Mouse (Mus musculus): Measurements from ENCODE around the gene Lepr. TPM values are rescaled to one million over a fixed set of nuclear protein-coding genes. Genes with fewer than 3 reads are reported as not detected.
"Not testable (repeated sequence)": the region's sequence is repeated elsewhere in the genome, so short reads cannot be mapped to it uniquely, and the experiment has no call there.

Gene Lepr
- polyA plus RNA-seq, 1 experiment from 2014 or later, result 0.50 TPM

DNA sequence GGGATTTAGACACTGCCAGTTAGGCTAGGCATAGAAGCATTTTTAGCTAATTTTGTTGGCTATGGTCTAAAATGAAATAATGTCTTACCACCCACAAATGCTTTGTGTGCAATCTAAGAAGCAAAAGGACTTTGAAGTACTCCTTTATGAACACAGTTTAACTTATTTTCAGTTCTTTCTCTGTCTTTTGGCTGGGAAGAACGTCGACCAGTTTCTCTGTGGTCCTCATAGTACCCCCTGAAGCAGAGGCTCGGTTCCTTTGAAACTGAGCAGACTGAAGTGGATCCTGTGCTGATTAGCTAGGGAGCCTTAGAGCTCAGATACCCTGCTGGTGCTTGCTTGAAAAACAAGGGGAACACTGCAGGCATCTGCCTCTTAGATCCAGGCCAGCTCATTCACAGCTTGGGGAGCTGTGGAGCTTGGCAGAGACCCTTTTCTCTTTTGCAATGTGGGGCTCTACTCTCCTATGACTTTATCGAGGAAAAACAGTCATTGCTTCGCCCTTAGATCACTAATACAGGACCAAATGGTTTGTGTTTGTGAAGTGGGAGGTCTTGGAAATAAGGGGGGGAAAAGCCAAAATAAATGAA is 1.9 kb downstream of the Lepr start:
- Histone ChIP-seq H3K27me3 (peaks cover 19% of the 10 kb centered on the region), H3K4me1 (replicated peaks) (no peaks in the 10 kb centered on the region), H3K4me3 (replicated peaks) (no peak overlapping the region), H3K4me2 (no peak overlapping the region), H3K36me3 (no peaks in the 10 kb centered on the region), H3K9ac (no peak overlapping the region), H3K27ac (no peak overlapping the region), H3K9me3 (replicated peaks) (no peaks in the 10 kb centered on the region)
- DNase-seq, result no peak
- no peak for ATAC-seq (ENCODE audit: low read depth)
- WGBS (ENCODE audit: insufficient replicate concordance), result 24% methylated on average over 5 of the region's 5 CpGs

DNA sequence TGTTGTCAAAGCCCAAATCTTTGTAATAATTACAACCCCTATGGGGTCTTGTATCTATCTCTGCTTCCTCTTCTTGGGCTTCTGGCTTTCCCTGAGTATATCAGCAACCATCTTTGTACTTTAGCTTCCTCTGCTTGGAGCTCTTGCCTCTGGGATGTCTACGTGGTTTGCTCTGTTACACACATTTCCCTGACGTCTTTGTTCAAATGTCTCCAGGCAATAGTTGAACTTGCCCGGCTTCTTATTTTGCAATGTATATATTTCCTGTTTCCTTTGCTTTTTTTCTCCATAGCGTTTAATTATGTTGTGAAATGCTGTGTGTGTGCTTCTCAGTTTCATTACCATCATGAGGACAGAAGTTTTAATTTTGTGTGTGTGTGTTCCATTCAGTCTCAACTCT is 4.5 kb downstream of the Lepr start:
- H3K27me3 ChIP-seq, result peaks cover 13% of the 10 kb centered on the region
- no peak overlapping the region for H3K27ac ChIP-seq
- H3K4me3 ChIP-seq (replicated peaks), result no peak overlapping the region
- no peak for DNase-seq
- no peaks in the 10 kb centered on the region for H3K9me3 ChIP-seq (replicated peaks)
- ATAC-seq (ENCODE audit: low read depth), result no peak
- H3K36me3 ChIP-seq, result no peaks in the 10 kb centered on the region
- no peak overlapping the region for H3K4me2 ChIP-seq
- H3K9ac ChIP-seq, result no peak overlapping the region
- H3K4me1 ChIP-seq (replicated peaks), result no peaks in the 10 kb centered on the region
- WGBS (ENCODE audit: insufficient replicate concordance), result 22% methylated on average over 4 of the region's 4 CpGs

GRCm38 (mm10) chr4:101741973-101742372 is 24.8 kb downstream of the Lepr start:
- Histone ChIP-seq H3K4me1 (replicated peaks) (no peaks in the 10 kb centered on the region), H3K9ac (no peak overlapping the region), H3K4me2 (no peak overlapping the region), H3K9me3 (replicated peaks) (no peaks in the 10 kb centered on the region), H3K27ac (no peak overlapping the region), H3K36me3 (no peaks in the 10 kb centered on the region), H3K4me3 (replicated peaks) (no peak overlapping the region), H3K27me3 (no peaks in the 10 kb centered on the region)
- WGBS (ENCODE audit: insufficient replicate concordance), result 76% methylated on average over 2 of the region's 2 CpGs
- ATAC-seq (ENCODE audit: low read depth), result no peak
- DNase-seq, result no peak

DNA sequence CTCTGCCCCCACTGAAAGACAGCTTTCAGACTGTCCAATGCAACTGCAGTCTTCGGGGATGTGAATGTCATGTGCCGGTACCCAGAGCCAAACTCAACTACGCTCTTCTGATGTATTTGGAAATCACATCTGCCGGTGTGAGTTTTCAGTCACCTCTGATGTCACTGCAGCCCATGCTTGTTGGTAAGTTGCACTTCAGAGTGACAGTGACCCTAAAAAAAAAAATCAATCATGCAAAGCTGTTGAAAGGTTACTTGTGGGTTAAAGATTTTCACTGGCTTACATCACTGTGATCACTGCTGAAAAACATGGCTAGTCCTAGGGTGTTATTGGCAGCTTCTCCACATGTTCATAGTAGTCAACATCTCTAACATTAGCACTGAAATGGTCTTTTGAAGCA is 28.3 kb downstream of the Lepr start:
- ATAC-seq (ENCODE audit: low read depth), result no peak

GRCm38 (mm10) chr4:101760490-101760889 is 43.3 kb downstream of the Lepr start:
- 81% methylated on average over 5 of the region's 5 CpGs for WGBS (ENCODE audit: insufficient replicate concordance)
- H3K9ac ChIP-seq, result no peak overlapping the region
- H3K9me3 ChIP-seq (replicated peaks), result no peaks in the 10 kb centered on the region
- H3K4me3 ChIP-seq (replicated peaks), result no peak overlapping the region
- no peak for ATAC-seq (ENCODE audit: low read depth)
- H3K27ac ChIP-seq, result no peak overlapping the region
- no peaks in the 10 kb centered on the region for H3K36me3 ChIP-seq
- DNase-seq, result no peak
- no peak overlapping the region for H3K4me2 ChIP-seq
- H3K27me3 ChIP-seq, result no peaks in the 10 kb centered on the region
- no peaks in the 10 kb centered on the region for H3K4me1 ChIP-seq (replicated peaks)

More for the DNA sequence above, 28.3 kb downstream of the Lepr start:
- Histone ChIP-seq H3K9me3 (replicated peaks) (no peaks in the 10 kb centered on the region), H3K4me1 (replicated peaks) (no peaks in the 10 kb centered on the region), H3K4me3 (replicated peaks) (no peak overlapping the region), H3K36me3 (no peaks in the 10 kb centered on the region), H3K9ac (no peak overlapping the region), H3K4me2 (no peak overlapping the region), H3K27ac (no peak overlapping the region), H3K27me3 (no peaks in the 10 kb centered on the region)
- no peak for DNase-seq
- WGBS (ENCODE audit: insufficient replicate concordance), result 85% methylated on average over 4 of the region's 4 CpGs

DNA sequence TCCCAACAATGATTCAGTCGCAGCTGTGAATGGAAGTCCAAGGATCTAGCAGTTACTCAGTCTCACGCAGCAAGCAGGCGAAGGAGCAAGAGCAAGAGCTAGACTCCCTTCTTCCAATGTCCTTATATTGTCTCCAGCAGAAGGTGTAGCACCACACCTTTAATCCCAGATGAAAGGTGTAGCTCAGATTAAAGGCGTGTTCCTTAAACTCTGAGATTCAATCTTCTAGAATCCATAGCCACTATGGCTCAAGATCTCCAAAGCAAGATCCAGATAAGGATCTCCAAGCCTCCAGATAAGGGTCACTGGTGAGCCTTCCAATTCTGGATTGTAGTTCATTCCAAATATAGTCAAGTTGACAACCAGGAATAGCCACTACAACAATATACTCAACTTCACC is 126.7 kb downstream of the Lepr start, which contains the start of gene B020004J07Rik:
Gene B020004J07Rik (minus strand): TSS at position 101 of the 400 bp plus-strand sequence.
- H3K4me1 ChIP-seq (replicated peaks); H3K4me3 ChIP-seq (replicated peaks); H3K4me2 ChIP-seq; H3K27ac ChIP-seq; DNase-seq; H3K9ac ChIP-seq; H3K27me3 ChIP-seq; H3K36me3 ChIP-seq; ATAC-seq (ENCODE audit: low read depth); H3K9me3 ChIP-seq (replicated peaks): not testable (repeated sequence)
- WGBS (ENCODE audit: insufficient replicate concordance), result 60% methylated on average over 4 of the region's 4 CpGs

- Histone ChIP-seq H3K27me3 (no peaks in the 10 kb centered on the region), H3K9me3 (replicated peaks) (peaks cover 8% of the 10 kb centered on the region; the same call in 1 of the 2 replicates), H3K9ac (no peak overlapping the region), H3K4me1 (replicated peaks) (no peaks in the 10 kb centered on the region), H3K36me3 (no peaks in the 10 kb centered on the region), H3K4me2 (no peak overlapping the region), H3K27ac (no peak overlapping the region), H3K4me3 (replicated peaks) (no peak overlapping the region)
- ATAC-seq (ENCODE audit: low read depth), result no peak
- DNase-seq, result no peak
- 50% methylated on average over 2 of the region's 2 CpGs for WGBS (ENCODE audit: insufficient replicate concordance)
Observed at GRCm38 (mm10) chr4:101850908-101851307, 133.7 kb downstream of the Lepr start.

DNA sequence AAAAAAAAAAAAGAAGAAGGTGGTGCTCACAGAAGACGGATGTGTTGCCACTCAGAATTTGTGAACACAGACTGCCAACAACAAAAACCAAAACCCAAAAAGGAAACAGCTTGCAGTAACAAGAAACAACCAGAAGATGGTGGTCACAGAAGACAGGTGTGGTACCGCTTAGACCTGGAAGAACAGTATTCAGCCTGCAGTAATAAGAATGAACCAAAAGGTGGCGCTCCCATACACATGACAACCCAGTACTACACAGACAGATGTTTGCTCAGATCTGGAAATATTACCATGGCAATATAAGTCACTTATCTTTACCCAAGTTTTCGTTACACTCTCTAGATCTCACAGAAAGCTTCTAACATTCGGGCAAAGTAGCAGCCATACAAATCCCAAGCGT is 143.7 kb downstream of the Lepr start:
- Histone ChIP-seq H3K9ac (no peak overlapping the region), H3K9me3 (replicated peaks) (no peaks in the 10 kb centered on the region; the same call in 1 of the 2 replicates), H3K36me3 (no peaks in the 10 kb centered on the region), H3K27ac (no peak overlapping the region), H3K4me1 (replicated peaks) (no peaks in the 10 kb centered on the region), H3K27me3 (no peaks in the 10 kb centered on the region), H3K4me3 (replicated peaks) (no peak overlapping the region), H3K4me2 (no peak overlapping the region)
- no peak for ATAC-seq (ENCODE audit: low read depth)
- DNase-seq, result no peak
- WGBS (ENCODE audit: insufficient replicate concordance), result 32% methylated on average over 5 of the region's 6 CpGs

DNA sequence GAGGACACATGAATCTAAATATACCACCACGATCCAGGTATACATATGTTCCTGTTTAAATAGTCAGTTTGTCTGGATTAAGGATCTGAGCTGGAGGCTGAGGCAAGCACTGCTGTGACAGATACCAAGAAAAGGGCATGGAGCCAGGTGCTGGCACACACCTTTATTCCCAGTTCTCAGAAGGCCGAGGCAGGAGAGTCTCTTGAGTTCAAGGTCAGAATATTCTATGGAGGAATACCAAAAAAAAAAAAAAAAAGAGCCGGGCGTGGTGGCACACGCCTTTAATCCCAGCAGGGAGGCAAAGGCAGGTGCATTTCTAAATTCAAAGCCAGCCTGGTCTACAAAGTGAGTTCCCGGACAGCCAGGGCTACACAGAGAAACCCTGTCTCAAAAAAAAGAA is 145.1 kb downstream of the Lepr start:
- Histone ChIP-seq H3K9me3 (replicated peaks) (no peaks in the 10 kb centered on the region; the same call in 1 of the 2 replicates), H3K4me2 (no peak overlapping the region), H3K27me3 (no peaks in the 10 kb centered on the region), H3K9ac (no peak overlapping the region), H3K36me3 (no peaks in the 10 kb centered on the region), H3K27ac (no peak overlapping the region), H3K4me1 (replicated peaks) (no peaks in the 10 kb centered on the region), H3K4me3 (replicated peaks) (no peak overlapping the region)
- 56% methylated on average over 6 of the region's 6 CpGs for WGBS (ENCODE audit: insufficient replicate concordance)
- DNase-seq, result no peak
- no peak for ATAC-seq (ENCODE audit: low read depth)

Other genes with a start within 250 kb of the Lepr start
- 0.12 and 0.14 TPM in 2 replicates for gene Dnajc6, start 220.8 kb upstream of the Lepr start, polyA plus RNA-seq (2015; fragmentation: Nextera tagmentation; extraction: Ambion mirVana)
- gene Leprot, start 69.7 kb upstream of the Lepr start, polyA plus RNA-seq (2015; fragmentation: Nextera tagmentation; extraction: Ambion mirVana), result 50.8 and 57.5 TPM in 2 replicates
- gene B020004J07Rik, start 126.6 kb downstream of the Lepr start, polyA plus RNA-seq (2015; fragmentation: Nextera tagmentation; extraction: Ambion mirVana), result not detected in 2 replicates
- gene C130073F10Rik, start 176.4 kb downstream of the Lepr start, polyA plus RNA-seq (2015; fragmentation: Nextera tagmentation; extraction: Ambion mirVana), result not detected in 2 replicates
- gene Gm12800, start 191.7 kb downstream of the Lepr start, polyA plus RNA-seq (2015; fragmentation: Nextera tagmentation; extraction: Ambion mirVana), result not detected in 2 replicates
- not detected in 2 replicates for gene Gm12794, start 223.0 kb downstream of the Lepr start, polyA plus RNA-seq (2015; fragmentation: Nextera tagmentation; extraction: Ambion mirVana)

All from liver, embryonic 13.5 days (tissue).